Mouse (Mus musculus) embryo, embryonic 9.5 days (tissue): ENCODE data around the gene Stip1.
"Not testable (repeated sequence)": the region's sequence is repeated elsewhere in the genome, so short reads cannot be mapped to it uniquely, and the experiment has no call there.

Experiments used
- DNase-seq: peaks from one replicate; pipeline ENCODE4 v3.0.0-alpha.2; 2017; ENCODE audit errors: extremely low spot score

Stip1 gene

GRCm38 (mm10) chr19:7017541-7018457 is 22.0 kb downstream of the Stip1 start:
- DNase-seq: no peak

- no peak for DNase-seq
Observed at GRCm38 (mm10) chr19:7014481-7015135, 25.2 kb downstream of the Stip1 start.

GRCm38 (mm10) chr19:7013984-7014383 is 25.8 kb downstream of the Stip1 start:
- no peak for DNase-seq

GRCm38 (mm10) chr19:7012426-7012825 is 27.3 kb downstream of the Stip1 start:
- no peak for DNase-seq

GRCm38 (mm10) chr19:7006892-7007593 is 32.7 kb downstream of the Stip1 start:
- no peak for DNase-seq

- DNase-seq: no peak
Observed at GRCm38 (mm10) chr19:6999360-7000063, 40.3 kb downstream of the Stip1 start.

- no peak for DNase-seq
Observed at GRCm38 (mm10) chr19:6997721-6998290, 42.0 kb downstream of the Stip1 start.

- DNase-seq: peak; percentile 88
Observed at GRCm38 (mm10) chr19:6996006-6996405, 43.8 kb downstream of the Stip1 start, which contains the start of the genes Nudt22 and Trpt1. Nudt22 (minus strand) TSS chr19:6996117. Trpt1 (plus strand) TSS chr19:6996131.

GRCm38 (mm10) chr19:6995255-6995991 is 44.3 kb downstream of the Stip1 start:
- DNase-seq: no peak

- DNase-seq: no peak
Observed at GRCm38 (mm10) chr19:6994489-6994888, 45.3 kb downstream of the Stip1 start.

- no peak for DNase-seq
Observed at GRCm38 (mm10) chr19:6994002-6994401, 45.8 kb downstream of the Stip1 start.

GRCm38 (mm10) chr19:6993011-6993770 is 46.6 kb downstream of the Stip1 start:
- DNase-seq: no peak

- DNase-seq: peak; percentile 96
Observed at GRCm38 (mm10) chr19:6992011-6992858, 47.5 kb downstream of the Stip1 start, which contains the start of gene Dnajc4. Dnajc4 (minus strand) TSS chr19:6992572.

GRCm38 (mm10) chr19:6991166-6991565 is 48.6 kb downstream of the Stip1 start:
- DNase-seq: not testable (repeated sequence)

GRCm38 (mm10) chr19:6990712-6991111 is 49.1 kb downstream of the Stip1 start:
- no peak for DNase-seq

GRCm38 (mm10) chr19:6989251-6989650 is 50.5 kb downstream of the Stip1 start:
- no peak for DNase-seq

GRCm38 (mm10) chr19:6987904-6988285 is 51.9 kb downstream of the Stip1 start:
- DNase-seq: no peak

GRCm38 (mm10) chr19:6987061-6987903 is 52.5 kb downstream of the Stip1 start, which contains the start of gene Vegfb:
Vegfb (minus strand) TSS chr19:6987651.
- DNase-seq: peak; percentile 81
